Mouse (Mus musculus): ENCODE results near the gene Tmf1. TPM values are rescaled to one million over a fixed set of nuclear protein-coding genes. Genes with fewer than 3 reads are reported as not detected.

The Tmf1 gene
- polyA plus RNA-seq, 1 experiment from 2014 or later: 35.0 TPM

- peak within 1 kb of the TSS; percentile 70 for H3K4me3 ChIP-seq (replicated peaks; ENCODE audit: low read length)
- WGBS: under 1% methylated on average over 56 of the region's 56 CpGs
- peak; percentile 72 for ATAC-seq
- no peaks in the 10 kb centered on the region for H3K36me3 ChIP-seq (ENCODE audit: control insufficient read depth, insufficient read depth)
- no peaks in the 10 kb centered on the region for H3K9me3 ChIP-seq (ENCODE audit: control insufficient read depth, low read length)
- H3K4me2 ChIP-seq (ENCODE audit: low read length): peak within 1 kb of the TSS; percentile 99
- H3K27me3 ChIP-seq (replicated peaks; ENCODE audit: control insufficient read depth, insufficient read depth, low read length): no peaks in the 10 kb centered on the region
- H3K27ac ChIP-seq (ENCODE audit: low read length): peak within 1 kb of the TSS; percentile 78
- peak within 1 kb of the TSS; percentile 87 for H3K9ac ChIP-seq (replicated peaks; ENCODE audit: low read depth, low read length)
- peaks cover 14% of the 10 kb centered on the region for H3K4me1 ChIP-seq (replicated peaks; ENCODE audit: control insufficient read depth, insufficient read depth, low read length)
Measured at GRCm38 (mm10) chr6:97148383-97149251, 30.3 kb downstream of the Tmf1 start, which contains the start of gene Eogt. Gene Eogt, minus strand, starts transcription at chr6:97149182.

DNA sequence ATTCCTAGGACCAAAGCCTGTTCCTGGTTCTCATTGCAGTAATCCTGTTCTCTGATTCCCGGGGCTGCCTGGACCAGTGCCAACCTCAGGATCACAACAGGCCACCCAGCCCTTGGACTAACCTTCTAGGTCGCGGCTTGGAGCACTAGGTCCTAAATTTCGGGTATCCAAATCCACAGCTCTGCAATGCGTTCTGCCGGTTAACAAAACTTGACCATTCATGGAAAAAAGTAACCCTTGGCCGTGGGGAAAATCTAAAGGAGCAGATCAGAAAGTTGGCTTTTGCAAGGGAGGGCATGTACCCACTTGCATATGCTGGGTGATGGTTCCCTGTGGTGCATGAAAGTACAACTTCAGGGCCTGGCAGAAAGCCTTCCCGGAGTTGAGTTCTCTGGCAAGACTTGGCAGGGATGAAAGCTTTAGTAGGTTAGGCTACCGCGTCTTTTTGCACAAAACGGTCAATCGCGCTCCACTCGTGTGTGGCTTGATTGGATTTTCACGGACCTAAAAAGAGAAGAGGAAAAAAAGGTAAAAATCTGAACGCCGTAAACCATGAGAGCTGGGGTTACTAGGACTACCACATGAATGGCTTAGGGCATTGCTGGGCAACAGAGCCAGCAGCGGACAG is 31.1 kb downstream of the Tmf1 start:
- H3K27ac ChIP-seq (ENCODE audit: low read length): peak overlapping the region; percentile 78; the same call in 1 of the 2 replicates
- peak; percentile 31 for ATAC-seq
- WGBS: 12% methylated on average over 18 of the region's 18 CpGs
- no peaks in the 10 kb centered on the region for H3K27me3 ChIP-seq (replicated peaks; ENCODE audit: control insufficient read depth, insufficient read depth, low read length)
- no peaks in the 10 kb centered on the region for H3K36me3 ChIP-seq (ENCODE audit: control insufficient read depth, insufficient read depth)
- H3K4me2 ChIP-seq (ENCODE audit: low read length): peak overlapping the region; percentile 99
- peak overlapping the region; percentile 70 for H3K4me3 ChIP-seq (replicated peaks; ENCODE audit: low read length)
- H3K9me3 ChIP-seq (ENCODE audit: control insufficient read depth, low read length): no peaks in the 10 kb centered on the region
- peak overlapping the region; percentile 87 for H3K9ac ChIP-seq (replicated peaks; ENCODE audit: low read depth, low read length)
- H3K4me1 ChIP-seq (replicated peaks; ENCODE audit: control insufficient read depth, insufficient read depth, low read length): peaks cover 14% of the 10 kb centered on the region

GRCm38 (mm10) chr6:97145156-97145555 is 33.8 kb downstream of the Tmf1 start:
- no peak overlapping the region for H3K4me2 ChIP-seq (ENCODE audit: low read length)
- no peaks in the 10 kb centered on the region for H3K36me3 ChIP-seq (ENCODE audit: control insufficient read depth, insufficient read depth)
- H3K27ac ChIP-seq (ENCODE audit: low read length): no peak overlapping the region
- WGBS: 86% methylated on average over 7 of the region's 7 CpGs
- ATAC-seq: no peak
- peaks cover 14% of the 10 kb centered on the region for H3K4me1 ChIP-seq (replicated peaks; ENCODE audit: control insufficient read depth, insufficient read depth, low read length)
- no peaks in the 10 kb centered on the region for H3K27me3 ChIP-seq (replicated peaks; ENCODE audit: control insufficient read depth, insufficient read depth, low read length)
- H3K9ac ChIP-seq (replicated peaks; ENCODE audit: low read depth, low read length): no peak overlapping the region
- H3K9me3 ChIP-seq (ENCODE audit: control insufficient read depth, low read length): no peaks in the 10 kb centered on the region
- no peak overlapping the region for H3K4me3 ChIP-seq (replicated peaks; ENCODE audit: low read length)

DNA sequence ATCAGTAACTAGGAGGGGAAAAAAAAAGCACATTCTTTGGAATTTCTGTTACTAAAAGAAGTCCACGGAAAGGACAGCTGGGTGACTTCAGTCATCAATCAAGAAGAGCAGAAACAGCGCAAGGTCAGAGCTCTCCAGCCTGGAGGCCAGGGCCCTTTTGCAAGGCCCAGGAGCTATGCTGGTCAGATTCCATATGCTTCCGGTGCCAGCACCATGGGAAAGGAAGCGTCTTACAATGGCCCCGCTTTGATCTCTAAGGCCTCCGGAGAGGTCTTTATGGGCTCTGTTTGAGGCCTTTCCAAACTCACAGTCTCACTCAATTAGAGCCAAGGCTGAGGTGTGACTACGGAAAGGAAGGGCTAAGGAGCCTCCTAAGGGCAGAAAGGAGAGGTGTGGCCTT is 34.6 kb downstream of the Tmf1 start:
- H3K4me2 ChIP-seq (ENCODE audit: low read length): no peak overlapping the region
- WGBS: 49% methylated on average over 7 of the region's 7 CpGs
- no peaks in the 10 kb centered on the region for H3K27me3 ChIP-seq (replicated peaks; ENCODE audit: control insufficient read depth, insufficient read depth, low read length)
- ATAC-seq: no peak
- H3K4me1 ChIP-seq (replicated peaks; ENCODE audit: control insufficient read depth, insufficient read depth, low read length): peaks cover 14% of the 10 kb centered on the region
- no peaks in the 10 kb centered on the region for H3K9me3 ChIP-seq (ENCODE audit: control insufficient read depth, low read length)
- H3K36me3 ChIP-seq (ENCODE audit: control insufficient read depth, insufficient read depth): no peaks in the 10 kb centered on the region
- H3K9ac ChIP-seq (replicated peaks; ENCODE audit: low read depth, low read length): no peak overlapping the region
- no peak overlapping the region for H3K27ac ChIP-seq (ENCODE audit: low read length)
- no peak overlapping the region for H3K4me3 ChIP-seq (replicated peaks; ENCODE audit: low read length)

- ATAC-seq: no peak
- no peaks in the 10 kb centered on the region for H3K36me3 ChIP-seq (ENCODE audit: control insufficient read depth, insufficient read depth)
- H3K9me3 ChIP-seq (ENCODE audit: control insufficient read depth, low read length): no peaks in the 10 kb centered on the region
- 91% methylated on average over 8 of the region's 8 CpGs for WGBS
- H3K9ac ChIP-seq (replicated peaks; ENCODE audit: low read depth, low read length): no peak overlapping the region
- H3K27ac ChIP-seq (ENCODE audit: low read length): no peak overlapping the region
- no peaks in the 10 kb centered on the region for H3K27me3 ChIP-seq (replicated peaks; ENCODE audit: control insufficient read depth, insufficient read depth, low read length)
- no peaks in the 10 kb centered on the region; the same call in 1 of the 2 replicates for H3K4me1 ChIP-seq (replicated peaks; ENCODE audit: control insufficient read depth, insufficient read depth, low read length)
- no peak overlapping the region for H3K4me2 ChIP-seq (ENCODE audit: low read length)
- H3K4me3 ChIP-seq (replicated peaks; ENCODE audit: low read length): no peak overlapping the region
Measured at GRCm38 (mm10) chr6:97142611-97143010, 36.3 kb downstream of the Tmf1 start.

DNA sequence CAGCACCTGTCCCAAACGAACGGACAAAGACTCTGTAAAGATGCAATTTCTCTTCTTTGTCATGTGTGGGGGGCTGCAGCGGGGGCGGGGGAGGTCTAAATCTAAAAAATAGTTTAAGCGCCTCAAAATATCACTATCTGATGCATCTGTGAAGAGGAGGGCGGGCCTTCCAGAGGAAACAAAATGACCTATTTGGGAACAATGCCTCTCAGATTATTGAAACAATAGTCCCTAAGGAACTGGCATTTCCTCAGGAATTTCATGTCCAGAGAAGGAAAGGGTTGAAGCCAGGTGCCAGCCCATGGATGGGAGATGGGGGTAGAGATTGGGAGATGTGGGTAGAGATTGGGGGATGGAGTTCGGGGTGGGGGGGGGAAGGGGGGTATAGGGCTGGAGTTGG is 37.1 kb downstream of the Tmf1 start:
- no peaks in the 10 kb centered on the region for H3K9me3 ChIP-seq (ENCODE audit: control insufficient read depth, low read length)
- WGBS: 85% methylated on average over 7 of the region's 7 CpGs

DNA sequence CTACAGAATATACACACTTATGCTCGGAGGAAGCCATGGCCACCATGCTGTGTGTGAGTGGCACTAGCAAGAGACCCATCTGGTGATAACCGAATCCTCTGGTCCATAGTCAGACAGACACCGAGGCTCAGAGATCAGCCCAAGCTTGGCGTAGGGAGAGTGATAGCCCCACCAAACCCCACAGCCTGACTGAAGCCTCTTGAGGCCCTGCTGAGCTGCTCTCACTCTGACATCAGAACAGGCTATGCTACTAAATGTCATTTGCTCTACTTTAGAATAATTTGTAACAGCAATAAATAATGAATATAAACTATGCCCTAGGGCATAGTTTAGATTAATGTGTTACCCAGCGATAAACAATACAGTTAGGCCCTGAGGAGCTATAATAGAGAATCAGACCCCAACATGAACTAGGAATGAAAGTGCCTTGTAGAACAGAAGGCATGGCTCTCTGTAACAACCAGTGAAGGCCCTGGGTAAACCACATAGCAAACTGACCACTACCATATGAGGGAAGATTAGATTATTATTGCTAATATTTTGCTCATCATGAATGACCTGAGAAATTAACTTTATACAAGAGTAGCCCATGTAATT is 46.1 kb downstream of the Tmf1 start:
- H3K27me3 ChIP-seq (replicated peaks; ENCODE audit: control insufficient read depth, insufficient read depth, low read length): no peaks in the 10 kb centered on the region
- no peak overlapping the region for H3K9ac ChIP-seq (replicated peaks; ENCODE audit: low read depth, low read length)
- no peak for ATAC-seq
- no peak overlapping the region for H3K4me3 ChIP-seq (replicated peaks; ENCODE audit: low read length)
- no peak overlapping the region for H3K4me2 ChIP-seq (ENCODE audit: low read length)
- H3K27ac ChIP-seq (ENCODE audit: low read length): no peak overlapping the region
- H3K9me3 ChIP-seq (ENCODE audit: control insufficient read depth, low read length): no peaks in the 10 kb centered on the region
- 91% methylated on average over 5 of the region's 5 CpGs for WGBS
- H3K4me1 ChIP-seq (replicated peaks; ENCODE audit: control insufficient read depth, insufficient read depth, low read length): no peaks in the 10 kb centered on the region
- no peaks in the 10 kb centered on the region for H3K36me3 ChIP-seq (ENCODE audit: control insufficient read depth, insufficient read depth)

More for the DNA sequence above, 37.1 kb downstream of the Tmf1 start:
- ATAC-seq: no peak
- Histone ChIP-seq H3K27me3 (replicated peaks; ENCODE audit: control insufficient read depth, insufficient read depth, low read length) (no peaks in the 10 kb centered on the region), H3K4me1 (replicated peaks; ENCODE audit: control insufficient read depth, insufficient read depth, low read length) (no peaks in the 10 kb centered on the region), H3K4me2 (ENCODE audit: low read length) (no peak overlapping the region), H3K36me3 (ENCODE audit: control insufficient read depth, insufficient read depth) (no peaks in the 10 kb centered on the region), H3K9ac (replicated peaks; ENCODE audit: low read depth, low read length) (no peak overlapping the region), H3K4me3 (replicated peaks; ENCODE audit: low read length) (no peak overlapping the region), H3K27ac (ENCODE audit: low read length) (no peak overlapping the region)

DNA sequence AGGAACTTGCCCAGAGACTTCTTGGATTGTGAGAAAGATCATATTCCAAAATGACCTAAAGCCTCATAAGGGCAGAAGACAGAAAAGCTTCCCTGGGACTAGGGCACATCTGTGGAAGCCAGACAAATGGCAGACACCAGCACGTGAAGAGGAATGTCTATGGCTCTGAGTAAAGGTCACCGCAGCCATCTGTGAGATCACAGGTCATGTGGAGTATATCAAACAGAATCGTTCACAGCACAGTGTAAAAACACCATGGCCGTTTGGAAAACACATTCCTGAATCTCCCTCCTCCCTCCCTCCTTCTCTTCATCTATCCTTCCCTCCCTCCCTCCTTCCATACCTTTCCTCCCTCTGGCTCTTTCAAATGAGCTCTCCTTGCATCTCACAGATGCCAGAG is 47.1 kb downstream of the Tmf1 start:
- H3K4me3 ChIP-seq (replicated peaks; ENCODE audit: low read length): no peak overlapping the region
- no peaks in the 10 kb centered on the region for H3K9me3 ChIP-seq (ENCODE audit: control insufficient read depth, low read length)
- 75% methylated on average over 4 of the region's 4 CpGs for WGBS
- no peaks in the 10 kb centered on the region for H3K36me3 ChIP-seq (ENCODE audit: control insufficient read depth, insufficient read depth)
- no peaks in the 10 kb centered on the region for H3K4me1 ChIP-seq (replicated peaks; ENCODE audit: control insufficient read depth, insufficient read depth, low read length)
- no peak overlapping the region for H3K4me2 ChIP-seq (ENCODE audit: low read length)
- no peak for ATAC-seq
- H3K9ac ChIP-seq (replicated peaks; ENCODE audit: low read depth, low read length): no peak overlapping the region
- no peaks in the 10 kb centered on the region for H3K27me3 ChIP-seq (replicated peaks; ENCODE audit: control insufficient read depth, insufficient read depth, low read length)
- H3K27ac ChIP-seq (ENCODE audit: low read length): no peak overlapping the region

- WGBS: 61% methylated on average over 5 of the region's 5 CpGs
- no peak overlapping the region for H3K9ac ChIP-seq (replicated peaks; ENCODE audit: low read depth, low read length)
- H3K27ac ChIP-seq (ENCODE audit: low read length): no peak overlapping the region
- H3K4me1 ChIP-seq (replicated peaks; ENCODE audit: control insufficient read depth, insufficient read depth, low read length): no peaks in the 10 kb centered on the region
- H3K36me3 ChIP-seq (ENCODE audit: control insufficient read depth, insufficient read depth): no peaks in the 10 kb centered on the region
- H3K27me3 ChIP-seq (replicated peaks; ENCODE audit: control insufficient read depth, insufficient read depth, low read length): no peaks in the 10 kb centered on the region
- no peak for ATAC-seq
- H3K4me3 ChIP-seq (replicated peaks; ENCODE audit: low read length): no peak overlapping the region
- no peaks in the 10 kb centered on the region for H3K9me3 ChIP-seq (ENCODE audit: control insufficient read depth, low read length)
- no peak overlapping the region for H3K4me2 ChIP-seq (ENCODE audit: low read length)
Measured at GRCm38 (mm10) chr6:97130979-97131378, 47.9 kb downstream of the Tmf1 start.

Measured in forebrain, embryonic 16.5 days (tissue).